Mouse (Mus musculus): ENCODE data around the gene Neurl1b.
A peak's percentile ranks its signal among the peaks of the same experiment; 100 is the strongest.

Neurl1b gene

DNA sequence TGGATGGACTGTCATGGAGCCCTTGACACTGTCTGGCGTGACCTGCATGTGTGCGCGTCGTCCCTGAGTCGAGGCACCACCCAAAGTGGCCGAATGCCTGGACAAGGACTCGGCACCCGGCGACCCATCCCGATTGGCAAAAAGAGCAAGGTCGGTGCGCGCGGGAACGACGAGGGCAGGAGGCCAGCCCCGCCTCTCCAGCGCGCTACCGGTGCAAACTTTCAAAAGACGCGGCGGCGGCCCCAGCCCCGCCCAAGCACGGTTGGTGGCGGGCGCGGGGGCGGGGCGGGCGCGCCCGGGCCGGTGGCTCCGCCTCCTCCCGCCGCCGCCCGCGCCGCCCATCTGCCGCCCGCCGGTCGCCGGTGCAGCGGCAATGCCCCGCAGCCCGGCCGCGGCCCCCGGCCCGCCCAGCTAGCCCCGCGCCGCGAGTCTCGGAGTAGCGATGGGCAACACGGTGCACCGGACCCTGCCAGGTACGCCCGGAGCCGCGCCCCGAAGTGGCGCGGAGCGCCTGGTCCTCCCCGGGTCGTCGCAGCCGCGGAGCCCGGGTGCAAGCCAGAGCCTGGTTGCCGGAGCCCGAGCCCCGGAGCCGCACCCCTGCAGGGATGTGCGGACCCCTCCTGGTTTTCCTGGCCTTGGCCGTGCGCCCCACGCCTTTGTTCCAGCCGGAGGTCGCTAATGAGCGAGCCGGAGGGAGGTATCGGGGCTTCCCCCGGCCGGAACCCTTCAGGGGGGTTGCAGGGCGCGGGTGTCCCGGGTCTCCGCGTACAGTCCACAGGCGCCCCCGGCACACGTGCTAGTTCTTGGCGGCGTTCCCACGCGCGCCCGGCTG is at the start of gene Neurl1b:
Neurl1b (plus strand) TSS at position 307 of the 832 bp plus-strand sequence.
- peak; percentile 83 for DNase-seq

DNA sequence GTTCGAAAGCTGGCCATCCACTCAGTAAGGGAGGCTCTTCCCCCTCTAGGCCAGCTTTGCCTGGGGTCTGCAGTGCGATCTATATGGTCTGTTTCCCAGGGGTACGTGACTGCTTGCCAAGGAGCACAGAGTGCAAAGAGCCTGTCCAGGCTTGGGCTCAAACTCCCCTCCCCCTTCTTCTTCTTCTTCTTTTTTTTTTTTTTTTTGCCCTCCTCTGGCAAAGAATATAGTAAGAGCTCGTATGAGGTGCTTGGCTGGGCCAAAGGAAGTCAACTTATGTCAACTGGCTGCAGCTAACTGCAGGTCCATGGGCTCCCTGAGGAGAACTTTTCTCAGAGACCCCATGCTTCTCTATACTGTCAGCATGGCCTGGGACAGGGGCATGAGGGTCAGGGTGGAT is 47.8 kb upstream of the Neurl1b start:
- DNase-seq = no peak

DNA sequence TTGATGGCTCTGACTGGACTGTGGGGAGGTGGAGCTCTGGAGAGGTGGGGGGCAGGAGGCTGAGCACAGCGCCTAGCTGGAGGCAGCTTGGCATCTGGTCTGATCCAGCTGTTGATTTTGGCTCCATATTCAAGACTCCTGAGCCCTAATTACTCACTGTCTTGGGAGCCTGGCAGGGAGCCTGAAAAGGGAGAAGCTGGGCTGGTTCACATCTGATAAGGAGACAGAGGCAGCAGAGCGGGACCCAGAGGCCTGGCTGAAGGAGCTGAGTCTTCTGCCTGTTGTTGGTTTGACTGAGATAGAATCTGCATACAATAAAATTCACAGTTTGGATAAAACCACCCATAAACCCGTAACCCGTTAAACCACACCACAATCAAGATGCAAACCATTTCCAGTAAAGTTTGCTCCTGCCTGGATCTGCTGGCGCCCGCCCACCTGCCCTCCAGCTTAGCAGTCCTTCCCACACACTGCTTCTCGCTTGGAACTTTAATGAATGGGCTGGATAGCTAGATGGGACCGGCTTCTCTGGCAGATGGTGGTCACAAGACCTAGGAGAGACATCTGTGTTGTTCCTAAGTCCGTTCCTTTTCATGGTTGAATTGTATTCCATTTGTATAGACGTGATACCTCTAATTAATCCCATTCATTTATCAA is 46.2 kb upstream of the Neurl1b start:
- DNase-seq = peak; percentile 89

DNA sequence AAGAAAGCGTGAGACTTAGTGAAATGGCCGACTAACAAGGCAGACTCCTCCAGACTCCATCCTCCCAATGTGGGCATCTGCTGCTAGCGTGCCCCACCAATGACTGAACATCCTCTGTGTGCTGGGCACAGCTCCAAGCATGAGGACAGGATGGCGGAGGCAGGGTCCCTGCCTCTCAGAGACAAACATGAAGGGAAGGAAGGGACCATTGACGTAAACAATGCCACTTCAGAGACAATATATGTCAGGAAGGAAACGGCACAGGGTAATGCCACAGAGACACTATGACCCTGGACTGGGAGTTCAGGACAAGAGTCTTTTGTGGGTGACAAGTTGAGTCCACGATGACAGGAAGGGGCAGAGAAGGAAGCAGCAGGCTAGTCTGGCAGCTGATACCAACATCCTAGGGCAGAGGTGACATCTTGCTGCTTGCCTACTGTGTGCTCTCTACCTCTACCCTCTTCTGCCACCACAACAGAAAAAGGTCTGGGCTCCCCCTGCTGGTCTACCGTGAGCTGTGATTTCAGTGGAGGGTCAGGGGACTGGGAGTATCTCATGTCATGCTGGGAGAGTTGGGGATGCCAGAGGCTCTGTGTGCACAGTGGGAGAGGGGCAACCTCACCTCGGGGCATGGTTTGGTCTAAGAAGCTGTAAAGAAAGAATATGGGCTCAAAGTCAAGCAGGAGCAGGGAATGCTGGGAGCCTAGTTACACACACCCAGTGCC is 43.9 kb upstream of the Neurl1b start:
- peak; percentile 70 for DNase-seq

DNA sequence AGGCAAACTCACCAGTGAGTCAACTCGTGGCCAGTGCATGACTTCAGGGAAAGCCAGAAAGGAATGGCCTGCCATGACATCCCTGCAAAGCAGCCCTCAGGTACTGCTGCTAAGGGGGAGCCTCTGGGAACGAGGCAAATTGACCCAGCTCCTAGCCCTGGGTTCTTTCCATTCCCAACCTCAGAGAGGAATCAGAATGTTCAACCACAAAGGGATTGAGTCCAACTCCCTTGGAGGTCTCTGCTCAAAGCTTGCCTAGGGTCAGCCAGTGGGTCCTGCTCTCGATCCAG is 43.4 kb upstream of the Neurl1b start:
- no peak for DNase-seq

DNA sequence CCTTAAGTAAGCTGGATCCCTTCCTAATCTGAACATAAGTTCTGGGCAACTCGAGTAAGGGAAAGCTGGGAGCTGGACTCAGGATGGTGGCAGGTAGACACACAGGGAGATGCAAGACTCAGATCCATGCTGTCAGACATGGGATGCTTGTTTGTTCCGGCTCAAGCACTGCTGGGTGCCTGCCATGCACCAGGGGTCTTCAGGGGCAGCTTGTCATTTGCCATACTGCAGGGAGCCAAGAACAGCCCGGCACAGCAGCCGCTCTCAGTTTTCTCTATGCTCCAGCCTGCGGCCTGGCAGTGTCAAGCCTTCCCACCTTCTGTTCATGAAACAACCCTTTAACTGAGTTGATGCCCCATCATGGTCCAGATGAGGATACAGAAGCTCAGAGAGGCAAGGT is 41.4 kb upstream of the Neurl1b start:
- DNase-seq = no peak

DNA sequence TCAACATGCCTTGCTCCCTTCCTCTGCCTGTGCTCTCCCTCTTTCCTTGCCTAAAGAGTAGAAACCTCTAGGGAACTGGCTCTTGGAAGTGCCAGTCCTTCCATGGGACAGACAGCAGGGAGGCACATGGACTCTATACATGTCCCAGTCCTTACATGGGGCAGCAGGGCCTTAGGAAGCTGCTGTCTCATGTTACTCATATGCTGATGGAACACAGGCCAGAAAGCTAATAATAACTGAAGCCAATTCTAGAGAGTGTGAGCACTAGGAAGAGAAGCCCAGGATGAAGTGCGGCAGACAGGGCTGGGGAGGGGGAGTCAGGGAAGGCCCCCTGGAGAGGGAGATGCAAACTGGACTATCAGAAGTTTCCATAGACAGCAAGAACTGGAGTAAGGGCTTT is 38.2 kb upstream of the Neurl1b start:
- no peak for DNase-seq

DNA sequence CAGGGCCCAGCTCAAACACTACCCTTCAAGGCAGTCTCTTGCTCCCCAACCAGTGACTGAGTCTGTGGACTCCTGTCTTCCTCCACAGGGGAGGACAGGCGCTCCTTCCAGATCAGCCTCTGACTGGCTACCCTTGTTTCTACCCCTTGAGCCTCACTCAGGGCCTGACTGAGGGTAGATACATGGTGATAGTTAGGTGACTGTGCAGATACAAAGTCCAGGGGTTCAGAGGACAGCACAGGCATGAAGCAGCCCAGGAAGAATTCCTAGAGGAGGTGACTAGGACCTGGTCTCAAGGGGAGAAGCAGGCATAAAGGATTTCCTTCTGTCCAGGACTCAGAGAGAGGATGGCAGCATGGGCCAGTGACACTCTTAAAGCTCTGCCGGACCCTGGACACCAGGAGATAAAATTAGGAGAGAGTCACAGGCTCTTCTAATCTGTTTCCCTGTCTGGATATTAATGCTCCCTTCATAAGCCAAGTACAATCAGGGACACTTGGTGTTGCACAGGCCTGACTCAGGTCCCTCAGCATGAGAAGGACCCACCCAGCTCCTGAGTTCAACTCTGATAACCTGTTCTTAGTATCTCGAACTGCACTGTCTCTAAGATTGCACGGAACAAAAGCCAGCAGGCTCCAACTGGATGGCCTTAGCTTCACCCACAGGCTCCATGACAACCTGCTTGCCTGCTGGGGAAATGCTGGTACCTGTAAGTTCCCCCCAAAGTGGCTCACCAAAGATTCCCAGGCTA is 37.5 kb upstream of the Neurl1b start:
- no peak for DNase-seq

DNA sequence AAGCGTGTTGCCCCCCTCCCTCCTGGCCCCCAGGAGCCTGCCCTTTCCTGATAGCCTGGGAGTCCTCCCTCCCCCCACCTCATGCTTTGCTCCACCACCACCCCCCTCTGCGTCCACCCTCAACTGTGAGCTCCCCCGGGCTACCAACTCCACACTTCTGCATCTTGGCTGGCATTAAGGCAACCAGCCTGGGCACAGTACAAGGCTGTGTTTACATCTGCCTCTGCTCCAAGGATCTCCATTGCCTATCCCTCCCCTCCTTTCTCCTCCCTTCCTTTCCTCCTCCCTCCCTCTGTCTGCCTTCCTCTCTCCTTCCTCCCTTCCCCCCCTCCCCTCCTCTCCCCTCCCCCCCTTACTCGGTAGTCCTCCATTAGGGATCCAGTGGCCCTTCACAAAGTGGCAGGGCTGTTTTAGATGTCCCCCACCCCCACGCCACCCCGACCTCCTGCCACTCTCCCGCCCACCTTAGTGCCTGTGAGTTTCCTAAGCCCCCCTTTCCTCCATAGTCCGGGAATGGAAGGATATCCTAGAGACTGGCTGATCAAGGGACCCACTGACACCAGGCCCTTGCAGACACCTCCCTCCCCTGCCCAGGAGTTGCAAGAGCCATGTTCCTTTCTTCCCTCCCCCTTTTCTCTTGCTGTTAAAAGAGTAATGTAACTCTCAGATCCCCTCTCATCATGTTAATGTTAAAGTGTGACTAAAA is 34.2 kb upstream of the Neurl1b start:
- no peak for DNase-seq

DNA sequence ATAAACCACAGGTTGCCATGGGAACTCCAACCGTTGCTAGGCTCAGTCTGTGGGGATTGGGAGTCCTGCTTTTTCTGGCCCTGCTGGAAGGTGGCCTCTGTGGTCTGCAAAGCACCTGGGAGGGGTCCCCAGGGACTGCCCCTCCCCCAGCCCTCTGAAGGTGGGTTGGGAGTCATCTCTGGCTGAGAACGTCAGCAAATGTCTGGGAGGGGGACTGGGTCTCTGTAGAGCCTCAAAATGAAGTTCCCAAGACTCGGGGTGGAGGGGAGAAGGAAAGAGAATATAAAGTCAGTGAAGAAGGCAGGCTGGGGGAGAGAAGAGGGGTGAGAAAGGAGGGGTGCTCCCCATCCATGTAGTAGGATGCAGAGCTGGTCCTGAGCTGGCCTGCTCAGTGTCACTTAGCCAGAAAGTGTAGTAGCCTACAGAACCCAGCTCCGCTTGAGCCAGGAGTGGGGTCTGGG is 33.6 kb upstream of the Neurl1b start:
- peak; percentile 47 for DNase-seq

DNA sequence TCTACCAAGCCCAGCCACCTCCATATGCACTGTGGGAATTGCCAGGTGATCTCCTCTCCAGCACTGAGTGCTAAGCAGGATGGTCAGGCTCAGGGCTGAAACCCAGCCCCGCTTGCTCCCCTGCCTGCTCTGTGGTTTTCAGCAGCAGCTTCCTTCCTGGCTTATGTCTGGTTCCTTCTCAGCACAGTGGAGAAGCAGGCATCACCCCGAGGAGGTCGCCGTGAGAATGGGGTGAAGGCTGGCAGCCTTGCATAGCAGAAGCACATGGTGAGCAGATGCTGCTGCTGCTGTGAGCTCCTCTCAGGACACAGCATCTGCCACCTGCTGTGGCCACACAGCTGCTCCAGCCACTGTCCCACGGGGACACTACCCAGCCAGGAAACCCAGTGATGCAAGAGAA is 33.0 kb upstream of the Neurl1b start:
- DNase-seq = no peak

DNA sequence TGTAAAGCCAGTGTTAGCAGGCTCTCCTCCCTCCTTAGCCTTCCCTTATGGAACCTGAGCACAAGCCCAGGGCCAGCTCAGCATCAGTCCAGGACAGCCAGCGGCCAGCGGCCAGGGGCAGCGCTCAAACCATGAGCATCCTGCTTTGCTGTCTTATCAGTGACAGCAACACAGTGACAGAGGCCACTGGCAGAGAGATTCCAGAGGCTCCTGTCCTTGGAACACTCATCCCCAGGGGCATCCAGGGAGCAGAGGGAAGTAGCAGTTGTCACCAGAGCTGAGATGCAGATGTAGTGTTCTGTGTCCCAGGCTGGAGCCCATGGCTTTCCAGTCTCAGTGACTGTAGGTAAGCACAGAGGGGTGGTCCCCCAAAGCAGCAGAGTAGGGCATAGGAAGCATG is 32.5 kb upstream of the Neurl1b start:
- no peak for DNase-seq

DNA sequence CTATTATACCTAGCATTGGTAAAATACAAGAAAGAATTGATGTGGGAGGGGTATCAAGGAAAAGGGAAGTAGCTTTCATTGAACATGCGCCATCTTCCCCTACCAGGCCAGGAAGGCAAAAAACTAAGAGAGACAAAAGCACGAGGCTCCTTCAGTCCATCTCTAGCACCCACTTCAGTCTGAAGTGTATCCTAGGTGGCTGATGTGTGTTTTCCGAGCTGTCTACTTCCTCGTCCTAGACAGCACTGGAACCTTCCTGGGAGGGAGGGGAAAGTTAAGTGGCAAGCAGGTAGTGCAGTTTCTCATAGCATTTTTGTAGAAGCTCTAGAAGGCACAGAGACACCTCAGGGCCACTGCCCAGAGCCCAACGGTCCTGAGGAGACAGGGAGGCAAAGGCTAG is 31.9 kb upstream of the Neurl1b start:
- DNase-seq = no peak

DNA sequence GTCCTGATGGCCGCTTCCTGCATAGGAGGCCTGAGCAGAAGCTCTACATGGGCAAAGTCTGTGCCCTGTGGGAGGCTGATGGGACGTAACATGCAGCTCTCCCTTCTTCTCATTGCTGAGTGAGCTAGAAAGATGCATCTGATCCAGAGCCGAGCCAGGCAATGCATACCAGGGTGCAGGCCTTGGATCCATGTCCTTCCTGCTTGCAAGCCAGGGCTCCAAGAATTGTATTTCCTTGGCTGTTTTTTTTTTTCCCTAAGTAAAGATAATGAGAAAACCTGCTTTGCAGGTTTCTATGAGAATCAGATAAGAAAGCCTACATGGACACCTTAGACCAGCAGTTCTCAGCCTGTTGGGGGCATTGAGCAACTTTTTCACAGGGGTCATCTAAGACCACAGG is 30.5 kb upstream of the Neurl1b start:
- no peak for DNase-seq

DNA sequence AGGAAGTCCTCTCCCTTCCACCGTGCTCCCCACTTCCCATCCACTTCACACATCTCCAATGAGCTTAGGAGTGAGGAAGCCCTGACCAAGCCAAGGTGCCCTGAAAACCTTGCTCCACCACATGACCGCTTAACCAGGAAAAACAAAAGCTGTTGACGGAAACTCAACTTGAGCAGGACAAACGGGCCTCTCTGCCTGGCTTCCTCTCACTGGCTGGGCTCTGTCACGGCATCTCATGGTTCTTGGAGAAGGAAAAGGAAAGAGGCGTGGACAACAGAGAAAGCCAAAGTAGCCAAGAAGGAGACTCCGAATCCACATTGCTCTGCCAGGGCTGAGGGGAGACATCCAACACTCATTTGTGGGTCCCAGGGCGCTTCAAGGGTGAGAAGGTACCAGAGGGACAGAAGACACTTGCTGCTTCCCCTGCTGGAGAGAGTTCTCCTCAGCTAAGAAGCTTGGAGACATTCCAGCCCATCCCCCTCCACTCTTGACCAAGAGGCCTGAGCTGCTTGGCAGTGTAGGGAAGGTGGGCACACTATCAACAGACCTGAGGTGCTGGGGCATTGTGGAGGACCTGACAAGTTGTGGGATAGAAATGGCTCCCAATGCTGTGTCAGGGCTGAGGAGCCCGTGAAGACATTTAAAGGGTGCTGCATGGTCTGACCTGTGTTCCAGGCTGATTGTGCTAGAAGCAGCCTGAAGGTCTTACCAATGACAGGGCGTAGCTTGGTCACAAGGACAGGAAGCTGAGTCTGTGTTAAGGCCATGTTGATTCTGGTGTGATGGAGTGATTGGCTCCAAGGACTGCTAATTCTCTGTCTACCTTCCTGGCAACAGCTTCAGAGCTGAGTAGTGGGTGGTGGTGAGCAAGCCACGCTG is 29.1 kb upstream of the Neurl1b start:
- peak; percentile 69 for DNase-seq

DNA sequence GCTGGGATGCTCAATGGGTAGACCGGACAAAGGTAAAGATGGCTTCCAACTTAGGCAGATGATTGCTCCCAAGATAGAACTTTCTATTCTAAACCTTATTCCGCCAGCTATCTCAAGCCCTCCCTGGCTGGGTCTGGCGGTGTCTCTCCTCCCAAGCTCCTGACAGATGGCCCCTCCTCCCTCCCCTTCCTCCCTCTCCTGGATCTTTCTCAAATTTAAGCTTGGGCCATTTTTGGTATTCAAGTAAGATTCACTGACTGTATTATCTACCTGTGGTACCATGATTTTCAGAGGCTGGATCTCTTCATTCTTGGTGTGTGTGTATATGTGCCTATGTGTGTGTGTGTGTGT is 28.5 kb upstream of the Neurl1b start:
- no peak for DNase-seq

DNA sequence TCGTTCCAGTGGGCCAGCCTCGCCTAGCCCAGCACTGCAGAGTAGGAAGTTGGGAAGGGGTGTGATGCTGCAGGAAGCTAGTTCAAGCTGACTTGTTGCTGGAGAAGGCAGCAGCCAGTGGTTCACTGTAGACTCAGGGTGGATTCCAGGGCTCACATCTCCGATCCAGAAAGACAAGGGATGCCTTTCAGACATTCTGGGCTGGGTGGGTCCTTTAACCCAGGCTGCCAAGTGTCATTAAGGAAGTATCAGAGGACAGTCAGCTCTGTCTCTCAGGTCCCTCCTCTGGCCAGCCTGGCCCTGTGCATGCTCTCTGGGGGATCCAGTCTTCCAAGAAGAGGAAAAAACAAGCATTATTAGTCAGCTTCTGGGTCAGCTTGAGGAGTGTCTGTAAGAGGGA is 26.5 kb upstream of the Neurl1b start:
- DNase-seq = no peak

DNA sequence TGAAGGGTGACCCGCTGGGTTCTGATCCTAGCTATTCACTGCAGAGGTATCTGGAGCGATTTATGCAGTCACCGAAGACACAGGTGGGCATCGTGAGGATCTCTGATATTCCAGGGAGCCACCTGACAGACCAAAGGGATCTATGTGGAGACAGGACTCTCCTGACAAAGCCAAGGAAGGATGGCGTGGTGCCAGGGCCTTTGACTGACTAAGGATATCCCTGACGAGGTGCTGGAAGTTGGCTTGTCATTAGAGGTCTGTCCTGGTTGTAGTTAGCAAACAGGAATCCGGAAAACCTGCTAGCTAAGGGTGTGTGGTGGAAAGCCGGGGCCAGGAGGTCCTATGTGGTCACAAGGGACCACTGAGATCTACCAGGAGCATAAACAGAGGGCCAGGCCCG is 25.4 kb upstream of the Neurl1b start:
- DNase-seq = peak; percentile 64

DNA sequence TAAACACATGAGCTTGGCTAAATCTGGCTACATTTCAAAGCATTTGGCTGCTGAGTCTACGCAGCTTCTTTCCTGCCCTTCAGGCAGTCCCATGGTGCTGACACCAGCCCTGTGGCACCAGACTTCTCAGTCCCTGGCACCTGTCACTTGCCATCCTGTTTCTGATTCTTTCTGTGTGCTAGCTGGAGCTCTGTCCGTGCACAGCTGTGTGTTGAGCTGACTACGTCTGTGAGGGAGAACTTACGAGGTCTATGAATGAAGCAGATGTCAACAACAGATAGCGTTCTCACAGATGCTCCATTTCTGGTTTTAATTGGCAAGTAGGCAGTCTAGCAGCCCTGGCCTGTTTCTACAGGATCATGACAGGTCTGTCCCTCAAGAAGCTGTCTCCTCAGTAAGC is 24.0 kb upstream of the Neurl1b start:
- DNase-seq = no peak

DNA sequence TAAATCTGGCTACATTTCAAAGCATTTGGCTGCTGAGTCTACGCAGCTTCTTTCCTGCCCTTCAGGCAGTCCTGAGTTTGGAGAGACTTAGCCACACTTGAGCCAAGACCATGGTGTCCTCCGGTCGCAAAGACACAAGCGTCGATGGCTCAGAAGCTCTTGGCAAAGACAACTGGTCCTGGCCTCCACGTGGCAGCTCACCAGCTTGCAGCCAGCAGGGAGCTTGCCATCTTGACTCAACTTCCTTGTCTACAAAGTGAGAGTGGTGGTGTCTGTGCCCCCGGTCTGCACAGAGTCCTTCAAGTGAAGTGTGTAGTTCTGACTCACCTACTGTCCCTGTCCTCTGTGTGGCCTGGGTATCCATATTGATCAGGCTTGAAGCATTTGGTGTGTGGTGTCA is 22.3 kb upstream of the Neurl1b start:
- DNase-seq = no peak

DNA sequence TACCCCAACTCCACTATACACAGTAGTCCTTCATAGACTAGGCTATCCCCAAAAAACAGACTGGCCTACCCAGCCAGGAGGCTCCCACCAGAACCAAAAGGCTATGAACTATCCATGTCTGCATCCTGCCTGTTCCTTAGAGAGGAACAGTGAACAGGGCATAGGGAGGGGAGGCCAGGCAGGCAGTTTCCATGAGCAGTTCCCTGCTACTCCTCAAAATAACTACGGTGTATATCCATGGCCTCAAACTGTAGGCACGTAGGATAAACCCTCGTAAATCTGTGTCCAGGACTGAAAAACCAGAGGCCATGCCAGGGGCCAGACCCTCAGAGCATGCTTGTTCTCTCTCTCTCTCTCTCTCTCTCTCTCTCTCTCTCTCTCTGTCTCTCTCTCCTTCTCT is 17.9 kb upstream of the Neurl1b start:
- DNase-seq = no peak

DNA sequence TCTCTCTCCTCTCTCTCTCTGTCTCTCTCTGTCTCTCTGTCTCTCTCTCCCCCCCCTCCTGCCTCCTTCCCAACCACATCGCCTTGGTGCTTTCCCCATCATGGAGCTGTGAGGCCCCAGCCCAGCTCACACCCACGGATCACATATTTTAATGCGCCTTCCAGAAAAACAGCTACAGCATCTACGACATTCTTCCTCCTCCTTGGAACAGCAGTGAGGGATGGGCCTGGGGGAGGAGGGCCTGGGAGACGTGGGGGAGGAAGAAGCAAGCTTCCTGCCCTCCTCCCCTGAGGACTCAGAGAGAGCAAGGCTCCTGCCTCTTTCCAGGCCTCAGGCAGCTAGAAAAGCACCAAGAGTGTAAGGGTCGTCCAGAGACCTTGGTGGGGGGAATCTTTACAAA is 17.3 kb upstream of the Neurl1b start:
- DNase-seq = peak; percentile 69

Data from kidney, postnatal 14 days (tissue).